Mouse (Mus musculus) liver, adult 2 months (tissue): ENCODE measurements at regions not wholly inside any gene's neighbourhood (a gene's known extent, or its start where the extent isn't known, plus 50 kb on each side); places are given as distances from the start of the nearest gene placed in this dataset.

Experiments used
- CTCF ChIP-seq: fragments of 200-500 bp; IDR thresholded peaks from 2 replicates; pipeline ENCODE4 v1.5.1; 2011; ENCODE audit warnings: low read depth, low read length, control low read depth
- POLR2A ChIP-seq: fragments of 200-500 bp; IDR thresholded peaks from 2 replicates; pipeline ENCODE4 v1.6.1; 2011; ENCODE audit warnings: low read length, control low read depth; ENCODE audit not compliant: insufficient read depth; ENCODE audit errors: extremely low read depth

DNA sequence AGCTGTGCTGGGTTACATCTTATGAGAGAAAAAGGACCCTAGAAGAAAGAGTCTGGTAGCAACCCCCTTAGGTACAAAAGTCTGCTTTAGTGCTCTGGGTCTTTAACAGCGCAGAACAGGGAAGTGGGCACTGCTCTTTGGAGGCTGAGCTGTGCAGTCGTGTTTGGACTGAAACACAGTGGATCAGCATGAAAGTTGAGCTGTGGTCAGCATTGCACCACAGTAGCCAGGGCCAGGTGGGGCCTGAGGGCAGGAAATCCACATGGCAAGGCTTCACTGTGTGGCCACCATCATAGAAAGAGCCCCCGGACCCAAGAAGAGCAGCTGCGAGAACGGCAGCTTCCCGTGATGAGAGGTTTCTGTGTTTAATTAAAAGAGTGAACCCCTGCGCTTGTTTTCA lies 1495.8 kb upstream of the Lrrc6 start:
- TF ChIP-seq CTCF: no peak
- TF ChIP-seq POLR2A: no peak
